In the genomic region with DNA sequence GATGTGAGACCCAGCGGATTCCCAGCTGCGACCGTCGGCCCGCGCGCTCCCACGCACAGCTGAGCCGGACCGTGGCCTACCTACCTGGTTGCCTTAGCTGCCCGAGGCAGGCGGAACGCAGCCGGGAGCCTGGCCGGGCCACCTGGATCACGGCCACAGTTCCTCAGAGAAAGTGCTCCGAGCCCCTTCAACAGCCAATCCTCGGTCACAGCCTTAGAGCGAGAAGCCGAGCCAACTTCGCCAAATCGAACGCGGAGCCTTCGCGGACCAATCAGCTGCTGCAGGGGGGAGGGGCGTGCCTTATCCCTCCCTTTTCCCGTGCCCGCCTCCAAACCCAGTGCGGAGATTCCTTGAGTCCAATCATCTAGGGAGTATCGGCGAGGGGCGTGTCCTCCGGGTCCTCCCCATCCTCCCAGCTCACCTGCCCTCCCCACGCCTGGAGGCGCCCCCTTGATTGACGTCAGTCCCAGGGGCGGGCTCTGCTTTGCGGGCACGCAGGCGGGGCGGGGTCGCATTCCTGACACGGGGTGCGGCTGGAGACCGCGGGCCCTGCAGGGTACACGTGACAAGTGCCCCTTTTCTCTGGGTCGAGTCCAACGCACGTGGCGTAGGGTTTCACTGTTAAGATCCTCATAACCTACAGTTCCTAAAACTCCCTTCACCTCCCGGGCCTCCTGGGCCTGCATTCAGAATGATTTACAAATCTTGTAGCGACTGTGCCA, we compare ENCODE assay signal across 7 mouse cellular contexts. TPM values are rescaled to one million over a fixed set of nuclear protein-coding genes. Genes with fewer than 3 reads are reported as not detected.
DNase-seq lines count a peak whose midpoint lies in the region; ATAC-seq and TF ChIP-seq lines count a peak whose summit lies in the region.

A gene (minus strand): TSS at position 273 of the 722 bp plus-strand sequence.

- peak; percentile 98 for DNase-seq in adrenal gland, postnatal 10 days
- peak; percentile 99 for DNase-seq in embryonic facial prominence, embryonic 10.5 days (ENCODE audit: low spot score)
- no peak for DNase-seq in gonadal fat pad, adult 2 months (ENCODE audit: low read depth)
- peak; percentile 97 for DNase-seq in left cerebral cortex, postnatal 4 days

- peak; percentile 79; the same call in 1 of the 2 replicates for TF ChIP-seq POLR2A in small intestine, adult 2 months (IDR thresholded peaks at IDR 0.05; ENCODE audit: low read depth, low read length)

- H3K36me3 ChIP-seq in embryonic facial prominence, embryonic 10.5 days (replicated peaks) = peaks cover 13% of the 10 kb centered on the region
- peaks cover 9% of the 10 kb centered on the region for H3K36me3 ChIP-seq in intestine, postnatal 0 days (ENCODE audit: control insufficient read depth, insufficient read depth)
- no peaks in the 10 kb centered on the region; the same call in 1 of the 2 replicates for H3K36me3 ChIP-seq in midbrain, embryonic 12.5 days
- peaks cover 3% of the 10 kb centered on the region; the same call in 1 of the 2 replicates for H3K36me3 ChIP-seq in small intestine, adult 2 months (ENCODE audit: control insufficient read depth, insufficient read depth, low read length)

- no peaks in the 10 kb centered on the region for H3K9me3 ChIP-seq in embryonic facial prominence, embryonic 10.5 days
- no peaks in the 10 kb centered on the region for H3K9me3 ChIP-seq in intestine, postnatal 0 days (ENCODE audit: control insufficient read depth)
- H3K9me3 ChIP-seq in midbrain, embryonic 12.5 days = no peaks in the 10 kb centered on the region

- peak within 1 kb of the TSS; percentile 77 for H3K4me3 ChIP-seq in embryonic facial prominence, embryonic 10.5 days
- H3K4me3 ChIP-seq in intestine, postnatal 0 days (ENCODE audit: low read depth, low read length) = peak within 1 kb of the TSS; percentile 58
- H3K4me3 ChIP-seq in midbrain, embryonic 12.5 days = peak within 1 kb of the TSS; percentile 61
- peak within 1 kb of the TSS; percentile 68 for H3K4me3 ChIP-seq in small intestine, adult 2 months (ENCODE audit: low read depth, low read length)

- H3K9ac ChIP-seq in intestine, postnatal 0 days (ENCODE audit: low read depth, low read length) = peak within 1 kb of the TSS; percentile 79
- peak within 1 kb of the TSS; percentile 73 for H3K9ac ChIP-seq in midbrain, embryonic 12.5 days (replicated peaks)

- peaks cover 31% of the 10 kb centered on the region for H3K4me1 ChIP-seq in embryonic facial prominence, embryonic 10.5 days
- H3K4me1 ChIP-seq in intestine, postnatal 0 days (replicated peaks; ENCODE audit: control insufficient read depth, insufficient read depth, low read length) = 0 out of 2 replicates have a peak, but pooled peaks cover 3% of the 10 kb centered on the region
- H3K4me1 ChIP-seq in midbrain, embryonic 12.5 days = peaks cover 25% of the 10 kb centered on the region
- no peaks in the 10 kb centered on the region; the same call in 1 of the 2 replicates for H3K4me1 ChIP-seq in small intestine, adult 2 months (ENCODE audit: control insufficient read depth, insufficient read depth, insufficient read length, low read length)

- under 1% methylated on average over 54 of the region's 54 CpGs for WGBS in embryonic facial prominence, embryonic 10.5 days
- WGBS in intestine, postnatal 0 days = under 1% methylated on average over 54 of the region's 54 CpGs
- under 1% methylated on average over 54 of the region's 54 CpGs for WGBS in midbrain, embryonic 12.5 days
- WGBS in small intestine, adult 2 months = under 1% methylated on average over 54 of the region's 54 CpGs

- no peak for TF ChIP-seq CTCF in intestine, postnatal 0 days (IDR thresholded peaks at IDR 0.05; ENCODE audit: low read depth)
- TF ChIP-seq CTCF in small intestine, adult 2 months (IDR thresholded peaks at IDR 0.05; ENCODE audit: extremely low read depth, insufficient read length, insufficient replicate concordance, low read depth, low read length) = no peak

- peak within 1 kb of the TSS; percentile 90 for H3K4me2 ChIP-seq in intestine, postnatal 0 days (replicated peaks; ENCODE audit: low read depth)
- peak within 1 kb of the TSS; percentile 97 for H3K4me2 ChIP-seq in midbrain, embryonic 12.5 days (replicated peaks)

- intact Hi-C loops in left cerebral cortex, postnatal 4 days (cut with DNase I) = no loop called here

- H3K27me3 ChIP-seq in embryonic facial prominence, embryonic 10.5 days (replicated peaks; ENCODE audit: low read depth, poor library complexity, severe bottlenecking) = 0 out of 2 replicates have a peak, but pooled peaks cover 7% of the 10 kb centered on the region
- no peaks in the 10 kb centered on the region for H3K27me3 ChIP-seq in intestine, postnatal 0 days (replicated peaks; ENCODE audit: control insufficient read depth, insufficient read depth, low read length)
- peaks cover 32% of the 10 kb centered on the region for H3K27me3 ChIP-seq in midbrain, embryonic 12.5 days
- no peaks in the 10 kb centered on the region for H3K27me3 ChIP-seq in small intestine, adult 2 months (ENCODE audit: control insufficient read depth, insufficient read depth, low read length)

- peak; percentile 96 for ATAC-seq in intestine, postnatal 0 days
- ATAC-seq in midbrain, embryonic 12.5 days (ENCODE audit: low FRiP score, low read depth) = peak; percentile 97

- H3K27ac ChIP-seq in embryonic facial prominence, embryonic 10.5 days (replicated peaks) = peak within 1 kb of the TSS; percentile 87
- peak within 1 kb of the TSS; percentile 74 for H3K27ac ChIP-seq in intestine, postnatal 0 days (ENCODE audit: low read depth, low read length)
- peak within 1 kb of the TSS; percentile 50 for H3K27ac ChIP-seq in midbrain, embryonic 12.5 days (replicated peaks)
- peak within 1 kb of the TSS; percentile 69 for H3K27ac ChIP-seq in small intestine, adult 2 months (ENCODE audit: insufficient read depth, low read depth, low read length)

RNA-seq across cellular contexts. Expression of the gene that starts here (rescaled TPM):
- total RNA-seq in adrenal gland, postnatal 10 days (2021) = 10 to 100 TPM; 15.9 to 33.2 TPM
- 23.5 and 24.5 TPM in 2 replicates for polyA plus RNA-seq in embryonic facial prominence, embryonic 10.5 days (2016; fragmentation: Nextera tagmentation; extraction: Ambion mirVana)
- polyA plus RNA-seq in gonadal fat pad, adult 2 months (2012; rRNA removed) = 27.9 and 30.4 TPM in 2 replicates
- polyA plus RNA-seq in intestine, postnatal 0 days (2015; fragmentation: Nextera tagmentation; extraction: Ambion mirVana) = 39.8 and 40.5 TPM in 2 replicates
- 1 to 10 TPM; 7.4 to 8.5 TPM for total RNA-seq in left cerebral cortex, postnatal 4 days (2021)
- 9.1 TPM in 2 replicates for polyA plus RNA-seq in midbrain, embryonic 12.5 days (2016; fragmentation: Nextera tagmentation; extraction: Ambion mirVana)
- polyA plus RNA-seq in small intestine, adult 2 months (2012; rRNA removed) = 6.9 and 13.6 TPM in 2 replicates
